Mouse (Mus musculus): ENCODE data around the gene Cd59a. TPM values are rescaled to one million over a fixed set of nuclear protein-coding genes. Genes with fewer than 3 reads are reported as not detected.
A peak's percentile ranks its signal among the peaks of the same experiment; 100 is the strongest.
"Not testable (repeated sequence)": the region's sequence is repeated elsewhere in the genome, so short reads cannot be mapped to it uniquely, and the experiment has no call there.

Gene Cd59a
- polyA plus RNA-seq, 1 experiment: 4.5 TPM

DNA sequence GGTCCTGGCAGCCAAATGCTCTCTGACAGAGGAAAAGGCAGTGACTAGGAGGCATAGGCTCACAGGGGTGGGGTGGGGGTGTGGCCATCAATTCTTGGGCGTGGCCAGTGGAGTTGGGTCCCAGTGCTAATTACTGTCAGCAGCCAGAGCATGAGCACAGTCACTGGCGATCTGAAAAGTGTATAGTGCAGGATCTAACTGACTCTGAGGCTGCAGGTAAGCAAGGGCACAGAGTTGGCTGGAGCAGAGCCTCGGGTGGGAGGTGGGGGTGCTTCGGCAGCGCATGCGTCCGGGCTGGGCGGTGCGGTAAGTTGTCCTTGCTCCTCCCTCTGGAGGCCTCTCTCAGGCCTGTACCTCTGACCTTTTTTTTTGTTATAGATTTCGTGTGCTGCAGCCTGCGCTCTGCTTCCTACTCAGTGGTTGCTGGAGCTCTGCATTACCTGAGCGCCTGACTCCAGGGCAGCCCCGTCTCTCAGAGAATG is 25.9 kb upstream of the Cd59a start, which contains the start of gene Cd59b:
TSS of gene Cd59b (plus strand) at position 146 of the 482 bp plus-strand sequence.
- WGBS: 5% methylated on average over 13 of the region's 13 CpGs
- H3K27me3 ChIP-seq (ENCODE audit: control insufficient read depth, insufficient read depth, low read length): no peaks in the 10 kb centered on the region
- H3K4me1 ChIP-seq (replicated peaks; ENCODE audit: control insufficient read depth, insufficient read depth, low read length): peaks cover 4% of the 10 kb centered on the region; the same call in 1 of the 2 replicates
- TF ChIP-seq POLR2A (IDR thresholded peaks at IDR 0.05; ENCODE audit: control insufficient read depth, extremely low read depth, insufficient read depth, low read length, poor library complexity): no peak
- TF ChIP-seq CTCF (IDR thresholded peaks at IDR 0.05; ENCODE audit: borderline replicate concordance, control insufficient read depth, extremely low read depth, insufficient read depth, low read length, poor library complexity): no peak
- no peaks in the 10 kb centered on the region for H3K36me3 ChIP-seq (ENCODE audit: control insufficient read depth, insufficient read depth, low read length)
- no peak within 1 kb of the TSS for H3K27ac ChIP-seq (ENCODE audit: control insufficient read depth, insufficient read depth, low read length)
- H3K4me3 ChIP-seq (ENCODE audit: control insufficient read depth, insufficient read depth, low read length): peak within 1 kb of the TSS; percentile 41
- DNase-seq: peak; percentile 41

DNA sequence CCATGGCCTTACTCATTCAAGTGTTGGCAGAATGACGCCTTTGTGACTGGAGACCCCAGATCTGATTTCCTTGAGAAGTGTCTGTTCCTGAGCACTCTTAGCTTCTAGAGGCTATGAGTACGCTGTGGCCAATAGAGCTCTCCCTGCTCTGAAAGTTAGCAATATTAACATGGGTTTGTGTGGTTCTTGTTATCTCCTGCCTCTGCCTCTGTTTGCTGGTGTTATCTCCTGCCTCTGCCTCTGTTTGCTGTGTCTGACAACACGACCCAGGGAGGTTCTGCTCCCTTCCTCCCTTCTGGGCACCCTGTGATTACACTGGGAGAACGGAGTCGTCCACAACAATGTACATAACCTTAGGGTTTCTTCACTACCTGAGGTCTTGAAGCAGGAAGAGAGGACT is 17.3 kb upstream of the Cd59a start:
- DNase-seq; H3K4me3 ChIP-seq (ENCODE audit: control insufficient read depth, insufficient read depth, low read length); H3K27ac ChIP-seq (ENCODE audit: control insufficient read depth, insufficient read depth, low read length); H3K36me3 ChIP-seq (ENCODE audit: control insufficient read depth, insufficient read depth, low read length); H3K27me3 ChIP-seq (ENCODE audit: control insufficient read depth, insufficient read depth, low read length); H3K4me1 ChIP-seq (replicated peaks; ENCODE audit: control insufficient read depth, insufficient read depth, low read length): not testable (repeated sequence)
- 91% methylated on average over 5 of the region's 5 CpGs for WGBS

- H3K4me3 ChIP-seq (ENCODE audit: control insufficient read depth, insufficient read depth, low read length); H3K36me3 ChIP-seq (ENCODE audit: control insufficient read depth, insufficient read depth, low read length); H3K4me1 ChIP-seq (replicated peaks; ENCODE audit: control insufficient read depth, insufficient read depth, low read length); H3K27ac ChIP-seq (ENCODE audit: control insufficient read depth, insufficient read depth, low read length); DNase-seq; H3K27me3 ChIP-seq (ENCODE audit: control insufficient read depth, insufficient read depth, low read length): not testable (repeated sequence)
- no CpG with 5 or more reads among the region's 1 CpGs for WGBS
Observed at GRCm38 (mm10) chr2:104081436-104082050, 14.1 kb upstream of the Cd59a start.

- no peaks in the 10 kb centered on the region for H3K4me1 ChIP-seq (replicated peaks; ENCODE audit: control insufficient read depth, insufficient read depth, low read length)
- TF ChIP-seq CTCF (IDR thresholded peaks at IDR 0.05; ENCODE audit: borderline replicate concordance, control insufficient read depth, extremely low read depth, insufficient read depth, low read length, poor library complexity): no peak
- no peak for TF ChIP-seq POLR2A (IDR thresholded peaks at IDR 0.05; ENCODE audit: control insufficient read depth, extremely low read depth, insufficient read depth, low read length, poor library complexity)
- no peak overlapping the region for H3K27ac ChIP-seq (ENCODE audit: control insufficient read depth, insufficient read depth, low read length)
- DNase-seq: no peak
- H3K27me3 ChIP-seq (ENCODE audit: control insufficient read depth, insufficient read depth, low read length): no peaks in the 10 kb centered on the region
- no peaks in the 10 kb centered on the region for H3K36me3 ChIP-seq (ENCODE audit: control insufficient read depth, insufficient read depth, low read length)
- H3K4me3 ChIP-seq (ENCODE audit: control insufficient read depth, insufficient read depth, low read length): no peak overlapping the region
Observed at GRCm38 (mm10) chr2:104082474-104082873, 13.1 kb upstream of the Cd59a start.

GRCm38 (mm10) chr2:104084027-104084426 is 11.6 kb upstream of the Cd59a start:
- not testable (repeated sequence) for DNase-seq; H3K36me3 ChIP-seq (ENCODE audit: control insufficient read depth, insufficient read depth, low read length); H3K27me3 ChIP-seq (ENCODE audit: control insufficient read depth, insufficient read depth, low read length); H3K27ac ChIP-seq (ENCODE audit: control insufficient read depth, insufficient read depth, low read length); H3K4me3 ChIP-seq (ENCODE audit: control insufficient read depth, insufficient read depth, low read length); H3K4me1 ChIP-seq (replicated peaks; ENCODE audit: control insufficient read depth, insufficient read depth, low read length)

- 90% methylated on average over 1 of the region's 1 CpGs for WGBS
- DNase-seq; H3K4me3 ChIP-seq (ENCODE audit: control insufficient read depth, insufficient read depth, low read length); H3K36me3 ChIP-seq (ENCODE audit: control insufficient read depth, insufficient read depth, low read length); H3K27me3 ChIP-seq (ENCODE audit: control insufficient read depth, insufficient read depth, low read length); H3K27ac ChIP-seq (ENCODE audit: control insufficient read depth, insufficient read depth, low read length); H3K4me1 ChIP-seq (replicated peaks; ENCODE audit: control insufficient read depth, insufficient read depth, low read length): not testable (repeated sequence)
Observed at GRCm38 (mm10) chr2:104087562-104087961, 8.0 kb upstream of the Cd59a start.

GRCm38 (mm10) chr2:104093305-104093704 is 2.3 kb upstream of the Cd59a start:
- Histone ChIP-seq H3K36me3 (ENCODE audit: control insufficient read depth, insufficient read depth, low read length) (no peaks in the 10 kb centered on the region), H3K27me3 (ENCODE audit: control insufficient read depth, insufficient read depth, low read length) (no peaks in the 10 kb centered on the region), H3K4me3 (ENCODE audit: control insufficient read depth, insufficient read depth, low read length) (no peak overlapping the region), H3K4me1 (replicated peaks; ENCODE audit: control insufficient read depth, insufficient read depth, low read length) (peaks cover 8% of the 10 kb centered on the region; the same call in 1 of the 2 replicates), H3K27ac (ENCODE audit: control insufficient read depth, insufficient read depth, low read length) (no peak overlapping the region)
- TF ChIP-seq CTCF (IDR thresholded peaks at IDR 0.05; ENCODE audit: borderline replicate concordance, control insufficient read depth, extremely low read depth, insufficient read depth, low read length, poor library complexity): no peak
- TF ChIP-seq POLR2A (IDR thresholded peaks at IDR 0.05; ENCODE audit: control insufficient read depth, extremely low read depth, insufficient read depth, low read length, poor library complexity): no peak
- 89% methylated on average over 2 of the region's 2 CpGs for WGBS
- no peak for DNase-seq

Measured in thymus, adult 2 months (tissue).